Mouse (Mus musculus) erythroblast, embryonic 14.5 days (primary cell): ENCODE results near the gene Ptprn2. TPM values are rescaled to one million over a fixed set of nuclear protein-coding genes. Genes with fewer than 3 reads are reported as not detected.

Experiments used
- H3K27me3 ChIP-seq: 2 replicates; pipeline ENCODE4 v1.6.1; 2012; ENCODE audit warnings: inconsistent platforms; ENCODE audit not compliant: control insufficient read depth
- H3K36me3 ChIP-seq: 2 replicates; pipeline ENCODE4 v1.6.1; 2012; ENCODE audit warnings: mild to moderate bottlenecking, inconsistent platforms; ENCODE audit not compliant: control insufficient read depth
- H3K4me1 ChIP-seq: 2 replicates; pipeline ENCODE4 v1.6.1; 2012; ENCODE audit warnings: inconsistent platforms; ENCODE audit not compliant: control insufficient read depth
- H3K4me3 ChIP-seq: replicated peaks from 2 replicates; pipeline ENCODE3; 2012; ENCODE audit warnings: moderate library complexity, mild to moderate bottlenecking, inconsistent platforms
- H3K9me3 ChIP-seq: 2 replicates; pipeline ENCODE4 v1.6.1; 2012; ENCODE audit warnings: low read length, inconsistent platforms, mixed read lengths; ENCODE audit not compliant: control insufficient read depth
- GATA1 ChIP-seq: IDR thresholded peaks from 2 replicates; pipeline ENCODE4 v1.6.1; 2012; ENCODE audit warnings: low read length, inconsistent platforms, mixed read lengths
- TAL1 ChIP-seq: IDR thresholded peaks from 3 replicates; pipeline ENCODE4 v1.6.1; 2012; ENCODE audit warnings: low read length, inconsistent platforms, mixed read lengths
- polyA plus RNA-seq: library from polyadenylated mRNA; stranded (reverse); fragments of >175 nt; gene quantifications from 2 replicates; pipeline ENCODE4 v1.2.3, GENCODE M21; 2012

Ptprn2 gene
- polyA plus RNA-seq, 1 experiment: 0.03 TPM

GRCm38 (mm10) chr12:116473264-116473663, 12.3 kb upstream of the Ptprn2 start:
- no peak overlapping the region for H3K4me3 ChIP-seq
- no peaks in the 10 kb centered on the region for H3K9me3 ChIP-seq
- TF ChIP-seq GATA1: no peak
- no peak for TF ChIP-seq TAL1
- no peaks in the 10 kb centered on the region for H3K4me1 ChIP-seq
- H3K27me3 ChIP-seq: no peaks in the 10 kb centered on the region
- H3K36me3 ChIP-seq: peaks cover 9% of the 10 kb centered on the region

DNA sequence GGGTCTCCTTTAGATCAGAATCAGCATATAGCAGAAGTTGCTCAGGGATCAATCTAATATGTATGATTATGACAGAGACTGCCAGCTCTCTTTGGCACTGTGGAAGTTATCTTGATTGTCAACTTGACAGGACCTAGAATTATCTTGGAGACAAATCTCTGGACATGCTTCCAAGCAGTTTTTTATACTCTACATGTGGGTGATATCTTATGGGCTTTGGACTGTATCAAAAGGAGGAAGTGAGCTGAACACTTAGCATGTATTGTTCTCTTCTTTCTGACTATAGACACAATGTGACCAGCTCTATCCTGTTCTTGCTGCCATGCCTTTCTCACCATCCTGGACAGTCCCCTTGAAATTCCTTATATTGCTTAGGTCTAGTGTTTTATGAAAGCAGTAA, 11.8 kb upstream of the Ptprn2 start:
- Histone ChIP-seq H3K4me3 (no peak overlapping the region), H3K27me3 (no peaks in the 10 kb centered on the region), H3K4me1 (no peaks in the 10 kb centered on the region), H3K9me3 (no peaks in the 10 kb centered on the region), H3K36me3 (peaks cover 4% of the 10 kb centered on the region)
- TF ChIP-seq GATA1: no peak
- no peak for TF ChIP-seq TAL1

DNA sequence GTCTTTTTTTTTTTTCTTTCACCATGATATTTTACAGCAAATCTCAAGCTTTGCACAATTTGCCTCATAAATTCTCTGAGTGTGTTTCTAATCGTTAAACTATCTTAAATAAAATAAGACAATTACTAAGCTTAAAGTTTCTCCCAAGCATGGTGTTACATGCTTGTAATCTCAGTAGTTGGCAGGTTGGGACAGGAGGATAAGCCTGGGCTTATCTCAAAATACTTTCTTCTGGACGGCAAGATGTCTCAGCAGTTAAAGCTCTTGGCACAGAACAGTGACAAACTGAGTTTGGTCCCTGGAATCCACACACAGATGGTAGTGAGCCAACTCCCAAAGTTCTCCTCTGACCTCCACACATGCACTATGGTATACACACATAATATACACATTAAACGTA, 10.8 kb upstream of the Ptprn2 start:
- Histone ChIP-seq H3K36me3 (no peaks in the 10 kb centered on the region; the same call in 1 of the 2 replicates), H3K4me3 (no peak overlapping the region), H3K9me3 (no peaks in the 10 kb centered on the region), H3K4me1 (no peaks in the 10 kb centered on the region), H3K27me3 (no peaks in the 10 kb centered on the region)
- no peak for TF ChIP-seq TAL1
- TF ChIP-seq GATA1: no peak

GRCm38 (mm10) chr12:116478771-116479170, 6.7 kb upstream of the Ptprn2 start:
- no peaks in the 10 kb centered on the region for H3K4me1 ChIP-seq
- no peaks in the 10 kb centered on the region; the same call in 1 of the 2 replicates for H3K27me3 ChIP-seq
- H3K4me3 ChIP-seq: no peak overlapping the region
- H3K36me3 ChIP-seq: no peaks in the 10 kb centered on the region
- TF ChIP-seq TAL1: no peak
- TF ChIP-seq GATA1: no peak
- H3K9me3 ChIP-seq: no peaks in the 10 kb centered on the region

DNA sequence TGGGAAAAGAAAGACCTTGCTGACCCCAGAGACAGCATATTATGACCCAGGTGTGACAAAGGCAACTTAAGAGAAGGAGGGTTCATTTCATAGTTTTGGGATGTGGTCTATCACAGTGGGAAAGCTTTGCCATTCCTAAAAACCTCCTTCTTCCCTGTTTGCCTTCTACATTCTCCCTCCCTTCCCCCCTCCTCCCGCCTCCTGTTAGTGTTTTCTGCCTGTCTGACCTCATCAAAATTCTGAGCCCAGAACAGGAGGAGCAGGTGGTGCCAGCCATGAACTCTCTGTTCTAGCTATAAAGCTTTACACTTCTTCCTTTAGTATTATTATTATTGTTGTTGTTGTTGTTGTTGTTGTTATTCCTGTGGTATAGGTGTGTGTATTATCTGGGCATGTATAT, 3.6 kb upstream of the Ptprn2 start:
- peaks cover 12% of the 10 kb centered on the region for H3K4me1 ChIP-seq
- H3K27me3 ChIP-seq: peaks cover 24% of the 10 kb centered on the region
- TF ChIP-seq GATA1 (no peak), TAL1 (no peak)
- no peaks in the 10 kb centered on the region for H3K36me3 ChIP-seq
- H3K4me3 ChIP-seq: no peak overlapping the region
- no peaks in the 10 kb centered on the region for H3K9me3 ChIP-seq

DNA sequence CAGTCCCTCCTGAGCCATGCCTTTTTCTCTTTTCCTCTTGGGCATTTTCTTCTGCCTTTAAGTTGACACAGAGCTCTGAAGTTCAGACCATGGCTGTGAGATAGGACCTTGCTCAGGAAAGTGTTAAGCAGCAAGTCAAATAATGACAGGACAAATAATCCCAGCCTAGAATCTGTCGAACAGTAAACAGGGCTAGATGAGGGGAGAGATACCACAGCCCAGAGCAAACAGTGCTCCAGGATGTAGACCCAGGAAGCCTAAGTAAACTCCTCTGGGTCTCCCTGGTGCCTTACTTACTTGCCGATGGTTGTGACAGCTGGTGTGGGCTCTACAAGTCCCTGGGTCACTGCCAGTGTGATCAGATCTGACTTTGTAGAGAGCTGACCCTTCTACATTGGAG, 1.9 kb upstream of the Ptprn2 start:
- TF ChIP-seq GATA1 (no peak), TAL1 (no peak)

DNA sequence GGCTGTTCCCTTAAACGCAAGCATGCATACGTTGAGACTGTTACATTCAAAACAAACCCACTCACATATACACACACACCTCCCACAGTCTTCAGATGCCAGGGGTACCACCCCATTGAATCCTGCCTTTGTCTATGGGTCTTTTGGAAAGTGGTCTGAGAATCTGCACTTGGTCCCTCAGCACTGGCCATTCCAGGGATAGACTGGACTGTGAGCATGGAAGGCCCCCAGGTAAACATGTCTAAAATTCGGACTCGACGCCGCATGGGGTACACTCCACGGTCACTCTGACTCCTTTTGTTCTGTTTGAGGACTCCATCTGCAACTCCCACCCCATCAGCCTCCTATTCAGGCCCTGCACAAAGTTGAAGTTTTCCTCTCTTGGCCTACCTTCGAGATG, 529 bp upstream of the Ptprn2 start:
- H3K4me1 ChIP-seq: peaks cover 12% of the 10 kb centered on the region
- no peaks in the 10 kb centered on the region for H3K9me3 ChIP-seq
- no peaks in the 10 kb centered on the region for H3K36me3 ChIP-seq
- no peak overlapping the region for H3K4me3 ChIP-seq
- no peak for TF ChIP-seq GATA1
- no peak for TF ChIP-seq TAL1
- H3K27me3 ChIP-seq: peaks cover 40% of the 10 kb centered on the region

More for the DNA sequence above, 1.9 kb upstream of the Ptprn2 start:
- peaks cover 37% of the 10 kb centered on the region for H3K27me3 ChIP-seq
- no peaks in the 10 kb centered on the region for H3K9me3 ChIP-seq
- no peaks in the 10 kb centered on the region for H3K36me3 ChIP-seq
- peaks cover 12% of the 10 kb centered on the region for H3K4me1 ChIP-seq
- H3K4me3 ChIP-seq: no peak overlapping the region

- Histone ChIP-seq H3K9me3 (no peaks in the 10 kb centered on the region), H3K36me3 (no peaks in the 10 kb centered on the region), H3K4me3 (no peak overlapping the region)
These were observed 847 bp downstream of the Ptprn2 start for GRCm38 (mm10) chr12:116486404-116486730.

DNA sequence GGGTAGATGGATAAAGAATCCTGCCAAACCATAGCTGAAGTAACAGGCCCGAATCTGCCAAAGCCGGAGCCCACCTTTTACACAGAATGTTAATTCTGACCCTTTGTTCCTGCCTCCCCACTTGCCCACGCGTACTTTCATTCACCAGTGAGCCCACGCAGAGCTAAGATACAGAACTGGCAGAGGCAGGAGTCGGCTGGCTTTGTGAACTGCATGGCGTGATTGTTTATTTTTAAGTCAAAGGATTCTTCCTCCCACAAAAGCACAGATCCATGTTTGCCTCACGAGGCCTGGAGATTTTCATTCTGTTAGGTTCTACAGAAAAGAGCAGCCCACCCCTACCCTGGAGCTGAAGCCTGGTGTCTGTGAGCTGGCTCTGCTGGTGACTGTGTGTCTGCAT, 3.3 kb downstream of the Ptprn2 start:
- Histone ChIP-seq H3K36me3 (no peaks in the 10 kb centered on the region), H3K9me3 (no peaks in the 10 kb centered on the region), H3K4me3 (no peak overlapping the region), H3K27me3 (peaks cover 40% of the 10 kb centered on the region), H3K4me1 (peaks cover 12% of the 10 kb centered on the region)
- no peak for TF ChIP-seq GATA1
- no peak for TF ChIP-seq TAL1

More at GRCm38 (mm10) chr12:116486404-116486730, 847 bp downstream of the Ptprn2 start:
- peaks cover 40% of the 10 kb centered on the region for H3K27me3 ChIP-seq
- H3K4me1 ChIP-seq: peaks cover 12% of the 10 kb centered on the region
- TF ChIP-seq TAL1: no peak
- no peak for TF ChIP-seq GATA1
